Mouse (Mus musculus): Measurements from ENCODE around the gene Kcnmb4. TPM values are rescaled to one million over a fixed set of nuclear protein-coding genes. Genes with fewer than 3 reads are reported as not detected.

Kcnmb4 gene
- polyA plus RNA-seq, 1 experiment from 2014 or later: 4.8 TPM

GRCm38 (mm10) chr10:116420976-116421375 lies 52.7 kb downstream of the Kcnmb4 start:
- Histone ChIP-seq H3K9me3 (no peaks in the 10 kb centered on the region), H3K27me3 (replicated peaks) (no peaks in the 10 kb centered on the region), H3K9ac (no peak overlapping the region), H3K36me3 (no peaks in the 10 kb centered on the region), H3K27ac (no peak overlapping the region), H3K4me3 (replicated peaks) (no peak overlapping the region), H3K4me1 (no peaks in the 10 kb centered on the region), H3K4me2 (no peak overlapping the region)
- no peak for ATAC-seq (ENCODE audit: insufficient read depth, low FRiP score, low read depth)
- 87% methylated on average over 6 of the region's 6 CpGs for WGBS

- no peaks in the 10 kb centered on the region for H3K4me1 ChIP-seq
- H3K36me3 ChIP-seq: no peaks in the 10 kb centered on the region
- H3K27me3 ChIP-seq (replicated peaks): no peaks in the 10 kb centered on the region
- 64% methylated on average over 24 of the region's 24 CpGs for WGBS
- H3K4me2 ChIP-seq: no peak overlapping the region
- ATAC-seq (ENCODE audit: insufficient read depth, low FRiP score, low read depth): no peak
- no peak overlapping the region for H3K27ac ChIP-seq
- no peak overlapping the region for H3K9ac ChIP-seq
- no peaks in the 10 kb centered on the region for H3K9me3 ChIP-seq
- H3K4me3 ChIP-seq (replicated peaks): no peak overlapping the region
These were observed 55.5 kb downstream of the Kcnmb4 start for GRCm38 (mm10) chr10:116418121-116418726.

- 84% methylated on average over 5 of the region's 5 CpGs for WGBS
- H3K36me3 ChIP-seq: no peaks in the 10 kb centered on the region
- H3K4me2 ChIP-seq: no peak overlapping the region
- H3K9me3 ChIP-seq: no peaks in the 10 kb centered on the region
- ATAC-seq (ENCODE audit: insufficient read depth, low FRiP score, low read depth): no peak
- no peaks in the 10 kb centered on the region for H3K4me1 ChIP-seq
- H3K4me3 ChIP-seq (replicated peaks): no peak overlapping the region
- no peaks in the 10 kb centered on the region for H3K27me3 ChIP-seq (replicated peaks)
- no peak overlapping the region for H3K27ac ChIP-seq
- H3K9ac ChIP-seq: no peak overlapping the region
These were observed 57.0 kb downstream of the Kcnmb4 start for GRCm38 (mm10) chr10:116416726-116417125.

GRCm38 (mm10) chr10:116416142-116416541 lies 57.5 kb downstream of the Kcnmb4 start:
- H3K9ac ChIP-seq: no peak overlapping the region
- no peak overlapping the region for H3K4me2 ChIP-seq
- H3K27ac ChIP-seq: no peak overlapping the region
- no peaks in the 10 kb centered on the region for H3K36me3 ChIP-seq
- H3K4me1 ChIP-seq: no peaks in the 10 kb centered on the region
- no peak overlapping the region for H3K4me3 ChIP-seq (replicated peaks)
- H3K27me3 ChIP-seq (replicated peaks): no peaks in the 10 kb centered on the region
- ATAC-seq (ENCODE audit: insufficient read depth, low FRiP score, low read depth): no peak
- 81% methylated on average over 6 of the region's 6 CpGs for WGBS
- no peaks in the 10 kb centered on the region for H3K9me3 ChIP-seq

- ATAC-seq (ENCODE audit: insufficient read depth, low FRiP score, low read depth): no peak
- 36% methylated on average over 9 of the region's 9 CpGs for WGBS
These were observed 62.9 kb downstream of the Kcnmb4 start for GRCm38 (mm10) chr10:116410826-116411225.

GRCm38 (mm10) chr10:116407684-116408359 lies 65.9 kb downstream of the Kcnmb4 start:
- no peak for ATAC-seq (ENCODE audit: insufficient read depth, low FRiP score, low read depth)
- no peaks in the 10 kb centered on the region for H3K9me3 ChIP-seq
- no peak overlapping the region for H3K4me3 ChIP-seq (replicated peaks)
- 57% methylated on average over 19 of the region's 19 CpGs for WGBS
- H3K4me1 ChIP-seq: no peaks in the 10 kb centered on the region
- H3K4me2 ChIP-seq: no peak overlapping the region
- no peak overlapping the region for H3K9ac ChIP-seq
- no peaks in the 10 kb centered on the region for H3K36me3 ChIP-seq
- no peaks in the 10 kb centered on the region for H3K27me3 ChIP-seq (replicated peaks)
- H3K27ac ChIP-seq: no peak overlapping the region

More at GRCm38 (mm10) chr10:116410826-116411225, 62.9 kb downstream of the Kcnmb4 start:
- Histone ChIP-seq H3K4me2 (no peak overlapping the region), H3K36me3 (no peaks in the 10 kb centered on the region), H3K4me1 (no peaks in the 10 kb centered on the region), H3K9ac (no peak overlapping the region), H3K9me3 (no peaks in the 10 kb centered on the region), H3K27me3 (replicated peaks) (no peaks in the 10 kb centered on the region), H3K27ac (no peak overlapping the region), H3K4me3 (replicated peaks) (no peak overlapping the region)

- Histone ChIP-seq H3K4me1 (no peaks in the 10 kb centered on the region), H3K4me2 (no peak overlapping the region), H3K36me3 (no peaks in the 10 kb centered on the region), H3K27ac (no peak overlapping the region), H3K4me3 (replicated peaks) (no peak overlapping the region), H3K27me3 (replicated peaks) (no peaks in the 10 kb centered on the region), H3K9ac (no peak overlapping the region), H3K9me3 (no peaks in the 10 kb centered on the region)
- ATAC-seq (ENCODE audit: insufficient read depth, low FRiP score, low read depth): no peak
- 91% methylated on average over 6 of the region's 6 CpGs for WGBS
These were observed 68.7 kb downstream of the Kcnmb4 start for GRCm38 (mm10) chr10:116405011-116405410.

GRCm38 (mm10) chr10:116403679-116404078 lies 70.0 kb downstream of the Kcnmb4 start:
- H3K27me3 ChIP-seq (replicated peaks): no peaks in the 10 kb centered on the region
- H3K4me3 ChIP-seq (replicated peaks): no peak overlapping the region
- H3K4me1 ChIP-seq: no peaks in the 10 kb centered on the region
- no peak overlapping the region for H3K27ac ChIP-seq
- no peaks in the 10 kb centered on the region for H3K9me3 ChIP-seq
- H3K4me2 ChIP-seq: no peak overlapping the region
- H3K36me3 ChIP-seq: no peaks in the 10 kb centered on the region
- H3K9ac ChIP-seq: no peak overlapping the region
- 37% methylated on average over 4 of the region's 4 CpGs for WGBS
- no peak for ATAC-seq (ENCODE audit: insufficient read depth, low FRiP score, low read depth)

GRCm38 (mm10) chr10:116402742-116403425 lies 70.8 kb downstream of the Kcnmb4 start:
- ATAC-seq (ENCODE audit: insufficient read depth, low FRiP score, low read depth): no peak
- 81% methylated on average over 6 of the region's 6 CpGs for WGBS
- no peak overlapping the region for H3K9ac ChIP-seq

GRCm38 (mm10) chr10:116397973-116398372 lies 75.7 kb downstream of the Kcnmb4 start:
- no peak overlapping the region for H3K27ac ChIP-seq
- no peaks in the 10 kb centered on the region for H3K36me3 ChIP-seq
- 51% methylated on average over 12 of the region's 12 CpGs for WGBS
- no peaks in the 10 kb centered on the region for H3K4me1 ChIP-seq
- no peaks in the 10 kb centered on the region for H3K9me3 ChIP-seq
- no peaks in the 10 kb centered on the region for H3K27me3 ChIP-seq (replicated peaks)
- peak overlapping the region; percentile 17; the same call in 1 of the 2 replicates for H3K4me2 ChIP-seq
- H3K4me3 ChIP-seq (replicated peaks): peak overlapping the region; percentile 11; the same call in 1 of the 2 replicates
- no peak overlapping the region for H3K9ac ChIP-seq
- no peak for ATAC-seq (ENCODE audit: insufficient read depth, low FRiP score, low read depth)

More at GRCm38 (mm10) chr10:116402742-116403425, 70.8 kb downstream of the Kcnmb4 start:
- Histone ChIP-seq H3K9me3 (no peaks in the 10 kb centered on the region), H3K4me2 (no peak overlapping the region), H3K27ac (no peak overlapping the region), H3K27me3 (replicated peaks) (no peaks in the 10 kb centered on the region), H3K36me3 (no peaks in the 10 kb centered on the region), H3K4me3 (replicated peaks) (no peak overlapping the region), H3K4me1 (no peaks in the 10 kb centered on the region)

GRCm38 (mm10) chr10:116397573-116397972 lies 76.1 kb downstream of the Kcnmb4 start:
- no peaks in the 10 kb centered on the region for H3K36me3 ChIP-seq
- H3K27me3 ChIP-seq (replicated peaks): no peaks in the 10 kb centered on the region
- peak overlapping the region; percentile 17; the same call in 1 of the 2 replicates for H3K4me2 ChIP-seq
- H3K4me1 ChIP-seq: no peaks in the 10 kb centered on the region
- no peak overlapping the region for H3K27ac ChIP-seq
- peak overlapping the region; percentile 11; the same call in 1 of the 2 replicates for H3K4me3 ChIP-seq (replicated peaks)
- WGBS: 29% methylated on average over 14 of the region's 14 CpGs
- H3K9me3 ChIP-seq: no peaks in the 10 kb centered on the region
- H3K9ac ChIP-seq: no peak overlapping the region
- no peak for ATAC-seq (ENCODE audit: insufficient read depth, low FRiP score, low read depth)

GRCm38 (mm10) chr10:116396966-116397365 lies 76.7 kb downstream of the Kcnmb4 start:
- Histone ChIP-seq H3K4me2 (no peak overlapping the region), H3K9ac (no peak overlapping the region), H3K27me3 (replicated peaks) (no peaks in the 10 kb centered on the region), H3K36me3 (no peaks in the 10 kb centered on the region), H3K9me3 (no peaks in the 10 kb centered on the region), H3K4me3 (replicated peaks) (no peak overlapping the region), H3K4me1 (no peaks in the 10 kb centered on the region), H3K27ac (no peak overlapping the region)
- 86% methylated on average over 13 of the region's 13 CpGs for WGBS
- no peak for ATAC-seq (ENCODE audit: insufficient read depth, low FRiP score, low read depth)
